Mouse (Mus musculus): ENCODE measurements around the gene Grhpr.
"Not testable (repeated sequence)": the region's sequence is repeated elsewhere in the genome, so short reads cannot be mapped to it uniquely, and the experiment has no call there.

Gene Grhpr

DNA sequence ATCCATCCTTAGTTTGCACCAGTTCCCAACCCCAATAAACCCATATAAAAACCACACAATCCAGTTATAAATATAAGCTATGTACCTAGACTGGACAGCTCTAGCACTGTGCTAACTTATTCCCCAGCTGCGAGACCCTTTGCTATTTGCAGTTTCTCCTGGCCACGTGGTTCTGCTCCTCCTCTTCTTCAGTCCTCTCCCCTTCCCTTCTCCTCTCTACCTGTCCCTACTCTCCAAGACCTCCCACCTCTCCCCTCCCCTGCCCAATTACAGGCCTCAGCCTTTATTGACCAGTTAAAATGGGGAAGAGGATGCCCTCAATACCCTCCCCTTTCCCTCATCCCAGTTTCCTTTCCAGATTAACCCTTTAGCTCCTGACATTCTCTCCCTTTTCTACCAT lies 32.3 kb downstream of the Grhpr start:
- DNase-seq (ENCODE audit: low spot score in 2 of 2) = no peak

- DNase-seq (ENCODE audit: low spot score in 2 of 2) = peak in 1 of 2 experiments; percentile 56
These were observed 34.4 kb downstream of the Grhpr start for GRCm38 (mm10) chr4:45015615-45016014.

GRCm38 (mm10) chr4:45018452-45018980 lies 37.3 kb downstream of the Grhpr start, which contains the start of gene Polr1e:
Gene Polr1e, plus strand, starts transcription at chr4:45018583.
- peak; percentile 76 to 80 for DNase-seq (ENCODE audit: low spot score in 2 of 2)

DNA sequence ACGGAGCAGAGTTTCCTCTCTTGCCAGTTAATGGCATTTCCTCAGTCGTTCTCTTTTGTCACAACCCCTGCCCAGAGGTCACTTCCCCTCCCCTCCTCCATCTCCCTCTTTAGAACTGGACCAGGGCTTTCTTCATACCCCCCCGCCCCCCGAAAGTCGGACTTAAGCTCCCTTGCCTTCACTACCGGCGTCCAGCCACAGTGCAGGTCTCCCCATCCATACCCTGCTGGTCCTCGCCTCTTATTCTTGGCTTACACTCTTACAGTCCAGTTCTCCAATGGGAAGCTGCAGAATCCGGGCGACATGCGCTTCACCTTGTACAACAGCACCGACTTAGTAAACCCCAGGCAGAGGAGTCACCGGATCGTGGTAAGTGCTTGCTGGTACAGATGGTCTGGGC lies 37.8 kb downstream of the Grhpr start:
- DNase-seq (ENCODE audit: low spot score in 2 of 2) = no peak

GRCm38 (mm10) chr4:45026459-45026858 lies 45.3 kb downstream of the Grhpr start:
- no peak for DNase-seq (ENCODE audit: low spot score in 2 of 2)

DNA sequence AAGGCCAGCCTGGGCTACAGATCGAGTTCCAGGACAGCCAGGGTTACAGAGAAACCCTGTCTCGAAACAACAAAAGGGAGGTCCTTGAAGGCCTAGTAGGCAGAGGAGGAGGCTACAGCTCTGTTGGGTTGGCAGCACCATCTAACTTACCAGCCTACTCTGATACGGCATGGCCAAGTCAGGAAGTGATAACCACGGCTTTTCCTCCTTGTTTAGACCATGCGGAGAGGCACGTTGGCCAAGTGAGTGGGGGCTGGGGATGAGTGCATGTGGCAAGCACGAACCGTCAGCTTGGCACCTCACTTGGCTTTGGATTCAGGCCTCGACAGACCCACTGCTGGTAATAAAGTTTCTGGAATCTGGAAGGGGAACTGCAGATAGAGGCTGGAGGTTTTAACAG lies 51.4 kb downstream of the Grhpr start:
- no peak for DNase-seq (ENCODE audit: low spot score in 2 of 2)

GRCm38 (mm10) chr4:45034693-45035628 lies 53.8 kb downstream of the Grhpr start:
- no peak for DNase-seq (ENCODE audit: low spot score in 2 of 2)

DNA sequence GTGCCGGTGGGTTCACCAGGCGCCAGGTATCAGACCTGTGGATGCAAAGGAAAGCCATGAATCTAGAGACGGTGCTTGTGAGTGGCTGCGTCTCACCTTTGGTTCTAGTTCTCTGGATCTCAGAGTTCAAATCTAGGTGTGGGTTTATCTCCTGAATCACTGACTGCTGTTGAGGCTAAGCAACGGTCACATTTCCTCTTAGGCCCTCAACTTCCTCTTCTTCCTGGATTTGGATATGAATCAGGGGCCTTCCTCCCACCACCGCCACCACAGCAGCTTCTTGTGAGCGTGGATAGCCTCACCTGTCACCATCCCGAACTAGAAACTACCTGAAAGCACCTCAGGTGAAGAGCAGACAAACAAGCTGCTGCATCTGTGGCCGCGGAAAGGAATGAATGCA lies 54.9 kb downstream of the Grhpr start:
- DNase-seq (ENCODE audit: low spot score in 2 of 2) = no peak

DNA sequence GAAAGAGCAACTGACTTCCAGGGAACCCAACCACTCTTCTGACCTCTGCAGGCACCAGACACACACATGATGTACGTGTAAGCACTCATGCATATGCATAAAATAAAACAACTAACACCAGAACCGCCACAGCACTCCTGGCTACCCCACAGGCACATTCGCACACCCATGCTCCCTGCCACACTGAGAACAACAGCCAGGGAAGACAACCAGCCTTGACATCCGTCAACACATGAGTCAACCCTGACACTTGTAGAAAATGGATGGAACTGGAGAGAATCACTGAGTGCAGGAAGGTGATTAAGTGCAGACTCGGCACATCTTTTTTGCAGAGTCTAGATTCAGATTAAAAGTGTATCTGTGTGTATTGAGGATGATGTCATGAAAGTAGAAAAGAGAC lies 55.4 kb downstream of the Grhpr start:
- DNase-seq (ENCODE audit: low spot score in 2 of 2) = no peak

DNA sequence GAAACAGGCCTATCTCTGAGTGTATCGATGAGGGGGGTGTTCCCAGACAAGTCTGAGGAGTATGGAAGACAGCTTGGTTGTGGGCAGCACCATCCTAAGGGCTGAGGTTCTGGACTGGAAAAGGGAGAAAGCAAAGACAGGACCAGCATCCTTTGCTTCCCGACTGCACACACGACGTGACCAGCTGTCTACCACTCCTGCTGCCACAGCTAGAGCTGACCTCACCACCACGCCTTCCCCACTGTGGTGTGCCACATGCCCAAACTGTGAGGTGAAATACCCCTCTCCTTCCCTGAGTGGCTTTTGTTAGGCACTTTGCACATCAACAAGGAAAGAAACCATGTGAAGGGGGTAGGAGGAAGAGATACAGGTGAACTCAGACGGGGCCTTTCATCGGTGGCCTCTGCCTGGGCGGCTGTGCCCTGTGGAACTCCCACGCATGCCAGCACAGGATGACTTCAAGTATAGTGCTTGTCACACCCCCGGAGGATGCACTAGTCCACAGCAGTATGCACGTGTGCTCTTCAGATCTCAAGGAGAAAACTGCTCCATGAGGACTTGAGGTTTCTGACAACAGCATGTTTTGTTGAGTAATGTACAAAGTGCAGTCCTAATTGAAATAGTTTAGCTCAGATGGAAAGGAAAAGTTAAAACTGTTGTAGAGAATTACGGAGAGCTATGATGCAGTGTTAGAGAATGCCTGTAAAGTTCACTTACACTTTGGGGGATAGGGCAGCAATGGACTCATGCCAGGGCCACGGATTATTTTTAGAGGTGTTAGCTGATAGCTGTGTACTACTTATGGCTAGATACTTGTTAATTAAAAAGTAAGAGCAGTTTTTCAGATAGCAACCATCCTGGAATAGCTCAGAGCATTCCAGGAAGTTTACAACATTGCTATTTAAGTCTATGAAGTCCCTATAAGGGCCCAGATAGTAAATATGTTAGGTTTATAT lies 56.5 kb downstream of the Grhpr start:
- no peak for DNase-seq (ENCODE audit: low spot score in 2 of 2)

DNA sequence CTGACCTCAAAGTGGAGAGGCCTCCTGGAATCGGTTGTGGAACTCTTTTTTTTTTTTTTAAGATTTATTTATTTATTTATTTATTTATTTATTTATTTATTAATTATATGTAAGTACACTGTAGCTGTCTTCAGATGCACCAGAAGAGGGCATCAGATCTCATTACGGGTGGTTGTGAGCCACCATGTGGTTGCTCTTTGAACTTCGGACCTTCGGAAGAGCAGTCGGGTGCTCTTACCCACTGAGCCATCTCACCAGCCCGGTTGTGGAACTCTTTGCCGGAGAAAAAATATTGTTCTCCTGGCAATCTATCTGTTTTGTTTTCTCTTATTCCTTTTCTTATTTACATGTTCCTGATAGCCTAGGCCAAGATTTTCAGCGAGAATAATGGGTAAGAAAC lies 57.7 kb downstream of the Grhpr start:
- not testable (repeated sequence) for DNase-seq (ENCODE audit: low spot score in 2 of 2)

DNA sequence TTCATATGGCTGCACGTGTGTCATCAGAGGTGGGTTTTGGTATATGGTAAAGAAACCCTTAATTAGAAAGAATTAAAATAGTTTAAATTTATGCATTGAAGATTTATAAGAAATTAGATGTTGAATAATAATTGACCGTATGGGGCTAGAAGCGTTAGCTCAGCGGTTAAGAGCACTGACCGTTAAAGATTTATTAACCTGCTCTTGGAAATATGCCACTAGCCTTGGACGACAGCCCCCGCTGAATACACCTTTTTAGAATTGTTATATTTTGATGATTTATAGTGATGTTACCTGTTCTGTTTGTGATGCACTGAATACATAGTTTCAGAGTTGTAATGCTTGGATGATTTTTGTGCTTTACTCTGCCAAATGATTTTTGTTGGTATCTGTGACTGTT lies 58.4 kb downstream of the Grhpr start:
- not testable (repeated sequence) for DNase-seq (ENCODE audit: low spot score in 2 of 2)

Data from frontal cortex, postnatal 14 days (tissue).